Mouse (Mus musculus) hindbrain, embryonic 15.5 days (tissue): ENCODE data around the gene Olfr1392. TPM values are rescaled to one million over a fixed set of nuclear protein-coding genes. Genes with fewer than 3 reads are reported as not detected.

Source experiments
- ATAC-seq: fragments of 200-750 bp; cut with Nextera tagmentation; 2 replicates; pipeline ENCODE4 v1.8.0; 2017; ENCODE audit warnings: low read depth, moderate number of reproducible peaks, moderate TSS enrichment; ENCODE audit not compliant: low FRiP score
- H3K27ac ChIP-seq: fragments of 300-500 bp; sonication (generic); replicated peaks from 2 replicates; pipeline ENCODE4 v1.5.1; 2015; ENCODE audit warnings: mild to moderate bottlenecking, inconsistent platforms
- H3K27me3 ChIP-seq: fragments of 300-500 bp; sonication (generic); 2 replicates; pipeline ENCODE4 v1.6.1; 2015; ENCODE audit warnings: control low read depth, inconsistent platforms
- H3K36me3 ChIP-seq: fragments of 300-500 bp; sonication (generic); 2 replicates; pipeline ENCODE4 v1.6.1; 2015; ENCODE audit warnings: control low read depth, inconsistent platforms
- H3K4me1 ChIP-seq: fragments of 300-500 bp; sonication (generic); replicated peaks from 2 replicates; pipeline ENCODE4 v1.6.1; 2015; ENCODE audit warnings: control low read depth, inconsistent platforms
- H3K4me2 ChIP-seq: fragments of 300-500 bp; sonication (generic); 2 replicates; pipeline ENCODE4 v1.6.1; 2015; ENCODE audit warnings: moderate library complexity, mild to moderate bottlenecking, inconsistent platforms
- H3K4me3 ChIP-seq: fragments of 300-500 bp; sonication (generic); 2 replicates; pipeline ENCODE4 v1.5.1; 2015; ENCODE audit warnings: mild to moderate bottlenecking, inconsistent platforms
- H3K9ac ChIP-seq: fragments of 300-500 bp; sonication (generic); 2 replicates; pipeline ENCODE4 v1.6.1; 2015; ENCODE audit warnings: inconsistent platforms
- H3K9me3 ChIP-seq: fragments of 300-500 bp; sonication (generic); 2 replicates; pipeline ENCODE4 v1.6.1; 2016; ENCODE audit warnings: control low read depth, inconsistent platforms
- WGBS: fragments of 180-500 bp; shearing (Covaris S2); methylation state at CpG from one replicate; pipeline ENCODE4 v1.1.7; 2015; 5-methylcytosine and 5-hydroxymethylcytosine counted together
- polyA plus RNA-seq: library from polyadenylated mRNA; unstranded; fragments of >200 nt; fragmentation: Nextera tagmentation; extraction: Ambion mirVana; gene quantifications from 2 replicates; pipeline ENCODE4 v1.2.1, GENCODE M21; 2015

The Olfr1392 gene
- polyA plus RNA-seq, 1 experiment from 2014 or later: not detected

- peak overlapping the region; percentile 79 for H3K4me3 ChIP-seq
- H3K4me1 ChIP-seq: peaks cover 56% of the 10 kb centered on the region
- no peaks in the 10 kb centered on the region for H3K9me3 ChIP-seq
- 0 out of 2 replicates have a peak overlapping the region, but pooled peaks have one; percentile 20 for H3K9ac ChIP-seq
- H3K4me2 ChIP-seq: peak overlapping the region; percentile 58
- WGBS: 43% methylated on average over 12 of the region's 12 CpGs
- H3K27me3 ChIP-seq: no peaks in the 10 kb centered on the region
- no peaks in the 10 kb centered on the region for H3K36me3 ChIP-seq
- no peak for ATAC-seq
- no peak overlapping the region for H3K27ac ChIP-seq
Observed at GRCm38 (mm10) chr11:49245634-49246415, 39.3 kb upstream of the Olfr1392 start.

- no peak overlapping the region for H3K27ac ChIP-seq
- peaks cover 62% of the 10 kb centered on the region for H3K4me1 ChIP-seq
- H3K9me3 ChIP-seq: no peaks in the 10 kb centered on the region
- no peak overlapping the region for H3K4me3 ChIP-seq
- H3K36me3 ChIP-seq: no peaks in the 10 kb centered on the region
- no peak overlapping the region for H3K4me2 ChIP-seq
- no peak overlapping the region for H3K9ac ChIP-seq
- no peaks in the 10 kb centered on the region for H3K27me3 ChIP-seq
- 87% methylated on average over 4 of the region's 4 CpGs for WGBS
- no peak for ATAC-seq
Observed at GRCm38 (mm10) chr11:49246523-49246922, 38.6 kb upstream of the Olfr1392 start.

GRCm38 (mm10) chr11:49247255-49247654 lies 37.8 kb upstream of the Olfr1392 start:
- peaks cover 62% of the 10 kb centered on the region for H3K4me1 ChIP-seq
- no peak overlapping the region for H3K9ac ChIP-seq
- 58% methylated on average over 2 of the region's 2 CpGs for WGBS

GRCm38 (mm10) chr11:49248226-49248973 lies 36.7 kb upstream of the Olfr1392 start:
- H3K4me2 ChIP-seq: no peak overlapping the region
- WGBS: 51% methylated on average over 6 of the region's 6 CpGs
- H3K9ac ChIP-seq: no peak overlapping the region
- no peaks in the 10 kb centered on the region for H3K9me3 ChIP-seq
- no peak for ATAC-seq
- H3K27ac ChIP-seq: peak overlapping the region; percentile 16; the same call in 1 of the 2 replicates
- H3K4me1 ChIP-seq: peaks cover 55% of the 10 kb centered on the region
- H3K4me3 ChIP-seq: no peak overlapping the region
- no peaks in the 10 kb centered on the region for H3K36me3 ChIP-seq
- H3K27me3 ChIP-seq: no peaks in the 10 kb centered on the region

More at GRCm38 (mm10) chr11:49247255-49247654, 37.8 kb upstream of the Olfr1392 start:
- H3K4me2 ChIP-seq: no peak overlapping the region
- H3K27ac ChIP-seq: no peak overlapping the region
- H3K36me3 ChIP-seq: no peaks in the 10 kb centered on the region
- ATAC-seq: no peak
- no peak overlapping the region for H3K4me3 ChIP-seq
- H3K9me3 ChIP-seq: no peaks in the 10 kb centered on the region
- no peaks in the 10 kb centered on the region for H3K27me3 ChIP-seq

- no peaks in the 10 kb centered on the region for H3K27me3 ChIP-seq
- 0 out of 2 replicates have a peak, but pooled peaks cover 4% of the 10 kb centered on the region for H3K36me3 ChIP-seq
- peak overlapping the region; percentile 16; the same call in 1 of the 2 replicates for H3K27ac ChIP-seq
- no peak overlapping the region for H3K9ac ChIP-seq
- no peak for ATAC-seq
- H3K4me1 ChIP-seq: peaks cover 55% of the 10 kb centered on the region
- H3K9me3 ChIP-seq: no peaks in the 10 kb centered on the region
- H3K4me3 ChIP-seq: no peak overlapping the region
- 70% methylated on average over 6 of the region's 6 CpGs for WGBS
- no peak overlapping the region for H3K4me2 ChIP-seq
Observed at GRCm38 (mm10) chr11:49248974-49249700, 35.9 kb upstream of the Olfr1392 start.

- WGBS: 32% methylated on average over 10 of the region's 10 CpGs
- Histone ChIP-seq H3K4me2 (peak overlapping the region; percentile 82), H3K27me3 (no peaks in the 10 kb centered on the region), H3K4me1 (peaks cover 50% of the 10 kb centered on the region), H3K4me3 (peak overlapping the region; percentile 57), H3K9ac (peak overlapping the region; percentile 63), H3K27ac (peak overlapping the region; percentile 76), H3K36me3 (0 out of 2 replicates have a peak, but pooled peaks cover 4% of the 10 kb centered on the region), H3K9me3 (no peaks in the 10 kb centered on the region)
- ATAC-seq: no peak
Observed at GRCm38 (mm10) chr11:49249811-49250421, 35.2 kb upstream of the Olfr1392 start.

- Histone ChIP-seq H3K27me3 (no peaks in the 10 kb centered on the region), H3K4me3 (peak overlapping the region; percentile 57), H3K36me3 (0 out of 2 replicates have a peak, but pooled peaks cover 4% of the 10 kb centered on the region), H3K9me3 (no peaks in the 10 kb centered on the region), H3K4me2 (peak overlapping the region; percentile 82), H3K9ac (peak overlapping the region; percentile 63), H3K4me1 (peaks cover 42% of the 10 kb centered on the region), H3K27ac (peak overlapping the region; percentile 76)
- ATAC-seq: peak; percentile 93
- 3% methylated on average over 44 of the region's 45 CpGs for WGBS
Observed at GRCm38 (mm10) chr11:49250422-49251379, 34.4 kb upstream of the Olfr1392 start.

GRCm38 (mm10) chr11:49251380-49251761 lies 33.7 kb upstream of the Olfr1392 start:
- no peaks in the 10 kb centered on the region for H3K27me3 ChIP-seq
- ATAC-seq: no peak
- no peak overlapping the region for H3K9ac ChIP-seq
- peaks cover 35% of the 10 kb centered on the region for H3K4me1 ChIP-seq
- peak overlapping the region; percentile 57 for H3K4me3 ChIP-seq
- H3K9me3 ChIP-seq: no peaks in the 10 kb centered on the region
- H3K36me3 ChIP-seq: 0 out of 2 replicates have a peak, but pooled peaks cover 4% of the 10 kb centered on the region
- H3K4me2 ChIP-seq: peak overlapping the region; percentile 82
- WGBS: 81% methylated on average over 7 of the region's 7 CpGs
- no peak overlapping the region for H3K27ac ChIP-seq

GRCm38 (mm10) chr11:49252048-49252447 lies 33.0 kb upstream of the Olfr1392 start:
- Histone ChIP-seq H3K4me2 (no peak overlapping the region), H3K9ac (no peak overlapping the region), H3K4me1 (peaks cover 29% of the 10 kb centered on the region), H3K9me3 (no peaks in the 10 kb centered on the region), H3K27me3 (no peaks in the 10 kb centered on the region), H3K27ac (no peak overlapping the region), H3K36me3 (0 out of 2 replicates have a peak, but pooled peaks cover 4% of the 10 kb centered on the region), H3K4me3 (no peak overlapping the region)
- WGBS: 86% methylated on average over 5 of the region's 5 CpGs
- ATAC-seq: no peak

GRCm38 (mm10) chr11:49253035-49253434 lies 32.0 kb upstream of the Olfr1392 start:
- H3K27me3 ChIP-seq: no peaks in the 10 kb centered on the region
- 0 out of 2 replicates have a peak, but pooled peaks cover 4% of the 10 kb centered on the region for H3K36me3 ChIP-seq
- H3K9ac ChIP-seq: no peak overlapping the region
- H3K9me3 ChIP-seq: no peaks in the 10 kb centered on the region
- no peak for ATAC-seq
- peaks cover 23% of the 10 kb centered on the region for H3K4me1 ChIP-seq
- H3K4me2 ChIP-seq: no peak overlapping the region
- no peak overlapping the region for H3K4me3 ChIP-seq
- no peak overlapping the region for H3K27ac ChIP-seq
- 90% methylated on average over 6 of the region's 6 CpGs for WGBS
